Mouse (Mus musculus) CH12.LX (cell line): Measurements from ENCODE around the gene Fkbp9. TPM values are rescaled to one million over a fixed set of nuclear protein-coding genes. Genes with fewer than 3 reads are reported as not detected.

Experiments
- DNase-seq: peaks from one replicate; pipeline ENCODE4 v3.0.0-alpha.2; 2013; ENCODE audit errors: extremely low read depth
- H3K27ac ChIP-seq: 2 replicates; pipeline ENCODE4 v1.5.1; 2012; ENCODE audit warnings: low read depth, mild to moderate bottlenecking, control low read depth, moderate library complexity; ENCODE audit not compliant: insufficient read depth
- H3K27me3 ChIP-seq: replicated peaks from 2 replicates; pipeline ENCODE3; 2012; ENCODE audit warnings: inconsistent platforms
- H3K36me3 ChIP-seq, 2 experiments: replicated peaks in 1 of 2; 2 replicates each; pipeline versions ENCODE3 to v1.6.1; 2012; ENCODE audit warnings: inconsistent platforms in 1 of 2, low read length in 1 of 2, mild to moderate bottlenecking in 1 of 2, mixed read lengths in 1 of 2, moderate library complexity in 1 of 2; ENCODE audit not compliant: control insufficient read depth in 1 of 2, insufficient read depth in 1 of 2
- H3K4me1 ChIP-seq, 2 experiments: 2 replicates each; pipeline ENCODE4 v1.6.1; 2012; ENCODE audit warnings: inconsistent platforms in 1 of 2, moderate library complexity in 1 of 2; ENCODE audit not compliant: insufficient read depth in 2 of 2, control insufficient read depth in 1 of 2
- H3K4me2 ChIP-seq: 2 replicates; pipeline ENCODE4 v1.6.1; 2012; ENCODE audit warnings: low read depth, mild to moderate bottlenecking, control low read depth; ENCODE audit not compliant: poor library complexity, insufficient read depth, severe bottlenecking
- H3K4me3 ChIP-seq, 3 experiments: fragments of 150-350 bp in 1 of 3; sonication (generic) in 1 of 3; replicated peaks in 1 of 3; 2 replicates each; pipeline versions ENCODE3 to v1.5.1; 2011 to 2012; ENCODE audit warnings: low read depth in 2 of 3, low read length in 2 of 3, mild to moderate bottlenecking in 2 of 3, moderate library complexity in 2 of 3, control low read depth in 1 of 3, improper control_type of control experiment in 1 of 3, inconsistent platforms in 1 of 3, mixed read lengths in 1 of 3; ENCODE audit not compliant: poor library complexity in 1 of 3
- H3K79me2 ChIP-seq: replicated peaks from 2 replicates; pipeline ENCODE4 v1.6.1; 2012; ENCODE audit warnings: mild to moderate bottlenecking, moderate library complexity; ENCODE audit not compliant: control insufficient read depth, poor library complexity, insufficient read depth, severe bottlenecking; ENCODE audit errors: extremely low read depth
- H3K9ac ChIP-seq: 2 replicates; pipeline ENCODE4 v1.6.1; 2012; ENCODE audit warnings: low read depth, mild to moderate bottlenecking, control low read depth, moderate library complexity; ENCODE audit not compliant: insufficient read depth
- H3K9me3 ChIP-seq: replicated peaks from 2 replicates; pipeline ENCODE3; 2012; ENCODE audit warnings: low read length, inconsistent platforms, mixed read lengths
- CHD2 ChIP-seq: IDR thresholded peaks from 2 replicates; pipeline ENCODE4 v1.6.1; 2011; ENCODE audit warnings: low read length, improper control_type of control experiment
- E2F4 ChIP-seq: IDR thresholded peaks from 2 replicates; pipeline ENCODE4 v1.6.1; 2011; ENCODE audit warnings: low read depth, low read length, improper control_type of control experiment; ENCODE audit not compliant: insufficient replicate concordance
- GABPA ChIP-seq: IDR thresholded peaks from 2 replicates; pipeline ENCODE4 v1.6.1; 2012; ENCODE audit warnings: low read depth, low read length, improper control_type of control experiment, inconsistent platforms; ENCODE audit not compliant: insufficient replicate concordance
- HCFC1 ChIP-seq: IDR thresholded peaks from 2 replicates; pipeline ENCODE4 v1.6.1; 2012; ENCODE audit warnings: low read depth, mild to moderate bottlenecking, inconsistent platforms, low read length, improper control_type of control experiment
- IRF4 ChIP-seq: IDR thresholded peaks from 2 replicates; pipeline ENCODE4 v1.6.1; 2014; ENCODE audit warnings: low read depth, mild to moderate bottlenecking, inconsistent platforms, low read length, improper control_type of control experiment
- JUN ChIP-seq: IDR thresholded peaks from 2 replicates; pipeline ENCODE4 v1.6.1; 2011; ENCODE audit warnings: low read depth, mild to moderate bottlenecking, low read length, improper control_type of control experiment, moderate library complexity; ENCODE audit not compliant: insufficient read depth
- JUND ChIP-seq: conservative IDR thresholded peaks from 2 replicates; pipeline ENCODE4 v1.6.1; 2011; ENCODE audit warnings: low read depth, low read length, improper control_type of control experiment
- KAT2A ChIP-seq: IDR thresholded peaks from 2 replicates; pipeline ENCODE4 v1.6.1; 2012; ENCODE audit warnings: low read length, improper control_type of control experiment, inconsistent platforms; ENCODE audit not compliant: insufficient replicate concordance
- MAZ ChIP-seq: IDR thresholded peaks from 2 replicates; pipeline ENCODE4 v1.6.1; 2012; ENCODE audit warnings: low read depth, mild to moderate bottlenecking, inconsistent platforms, low read length, improper control_type of control experiment, moderate library complexity
- NRF1 ChIP-seq: IDR thresholded peaks from 2 replicates; pipeline ENCODE4 v1.6.1; 2014; ENCODE audit warnings: low read depth, mild to moderate bottlenecking, inconsistent platforms, low read length, improper control_type of control experiment, moderate library complexity
- PAX5 ChIP-seq: IDR thresholded peaks from 2 replicates; pipeline ENCODE4 v1.6.1; 2012; ENCODE audit warnings: low read length, inconsistent platforms, mixed read lengths
- POLR2A ChIP-seq: IDR thresholded peaks from 2 replicates; pipeline ENCODE4 v1.6.1; 2011; ENCODE audit warnings: low read depth, mild to moderate bottlenecking, improper control_type of control experiment, low read length
- RAD21 ChIP-seq: IDR thresholded peaks from 2 replicates; pipeline ENCODE4 v1.6.1; 2011; ENCODE audit warnings: low read depth, mild to moderate bottlenecking, low read length, improper control_type of control experiment, moderate library complexity
- SIN3A ChIP-seq: IDR thresholded peaks from 2 replicates; pipeline ENCODE4 v1.6.1; 2012; ENCODE audit warnings: low read length, improper control_type of control experiment, inconsistent platforms
- SMC3 ChIP-seq: IDR thresholded peaks from 2 replicates; pipeline ENCODE4 v1.6.1; 2011; ENCODE audit warnings: low read depth, low read length, improper control_type of control experiment
- USF1 ChIP-seq: IDR thresholded peaks from 2 replicates; pipeline ENCODE4 v1.6.1; 2014; ENCODE audit warnings: low read depth, mild to moderate bottlenecking, inconsistent platforms, low read length, improper control_type of control experiment
- USF2 ChIP-seq: conservative IDR thresholded peaks from 2 replicates; pipeline ENCODE4 v1.6.1; 2011; ENCODE audit warnings: low read depth, low read length, improper control_type of control experiment
- ZC3H11A ChIP-seq: IDR thresholded peaks from 2 replicates; pipeline ENCODE4 v1.6.1; 2012; ENCODE audit warnings: low read depth, mild to moderate bottlenecking, inconsistent platforms, low read length, improper control_type of control experiment
- ZKSCAN1 ChIP-seq: IDR thresholded peaks from 2 replicates; pipeline ENCODE4 v1.6.1; 2012; ENCODE audit warnings: low read depth, inconsistent platforms, low read length, improper control_type of control experiment, borderline replicate concordance
- dilution Hi-C: fragments of 300-500 bp; cut with MboI; formaldehyde crosslinking; loops from 2 replicates; pipeline ENCODE4 v1.14.3; 2020; ENCODE audit warnings: low sequenced_read_pairs; ENCODE audit not compliant: extremely low pct_unique_long_range_greater_than_20kb, extremely low pct_ligation_motif_present
- in situ Hi-C: fragments of 300-500 bp; cut with MboI; formaldehyde crosslinking; loops from 3 replicates; pipeline ENCODE4 v1.14.3; 2019; ENCODE audit warnings: low sequenced_read_pairs, low pct_ligation_motif_present, low pct_unique_long_range_greater_than_20kb, mixed read lengths
- polyA plus RNA-seq: library from polyadenylated mRNA; unstranded; fragments of >175 nt; gene quantifications from 2 replicates; pipeline ENCODE4 v1.2.1, GENCODE M21; 2012; ENCODE audit warnings: low read depth; ENCODE audit not compliant: insufficient read length
- total RNA-seq, 2 experiments: library from RNA; depleted of rRNA; stranded (reverse); fragments of 300-350 nt in 1 of 2; fragments of >200 nt in 1 of 2; gene quantifications; 2 replicates each; pipeline ENCODE4 v1.2.3; 2012 to 2014

The Fkbp9 gene
- total RNA-seq (2012; rRNA removed) (0.97 and 1.7 TPM in 2 replicates), total RNA-seq (2014; rRNA removed) (not detected in 2 replicates), polyA plus RNA-seq (0.07 and 0.08 TPM in 2 replicates)

DNA sequence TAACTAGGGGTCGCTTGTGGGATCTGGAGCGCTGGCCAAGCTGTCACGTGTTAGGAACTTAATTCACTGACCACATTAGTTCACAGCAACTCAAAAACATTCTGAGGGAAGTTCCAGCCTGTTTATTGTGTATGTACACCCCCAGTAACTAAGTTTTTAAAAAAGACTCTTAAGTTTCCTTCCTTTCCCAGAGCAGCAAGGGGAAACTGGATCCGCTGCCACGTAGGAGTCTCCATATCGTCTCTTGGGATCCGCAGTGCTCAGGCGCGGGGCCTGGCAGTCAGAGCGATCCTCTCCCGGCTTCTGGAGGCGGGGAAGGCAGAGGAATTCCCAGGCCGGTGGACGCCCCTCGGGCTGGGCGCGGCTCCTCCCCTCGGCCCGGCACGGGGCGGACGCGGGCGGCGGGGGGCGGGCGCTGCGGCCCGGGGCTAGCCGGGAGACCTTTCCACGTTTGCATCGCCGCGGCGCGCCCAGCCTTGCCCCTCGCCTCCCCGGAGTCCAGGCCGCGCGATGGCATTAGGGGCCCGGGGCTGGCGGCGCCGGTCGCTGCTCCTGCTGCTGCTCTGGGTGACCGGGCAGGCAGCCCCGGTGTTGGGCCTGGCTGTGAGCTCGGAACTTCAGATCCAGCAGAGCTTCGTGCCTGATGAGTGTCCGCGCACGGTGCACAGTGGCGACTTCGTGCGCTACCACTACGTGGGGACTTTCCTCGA is at the start of gene Fkbp9:
Fkbp9 (plus strand) TSS at position 363 of the 710 bp plus-strand sequence.
- H3K4me1 ChIP-seq: peaks cover 0 to 9% of the 10 kb centered on the region in 2 experiments; a peak in 2 of 4 replicates
- H3K9me3 ChIP-seq: no peaks in the 10 kb centered on the region
- H3K36me3 ChIP-seq: no peaks in the 10 kb centered on the region
- TF ChIP-seq NRF1 (no peak), RAD21 (no peak), POLR2A (no peak), USF1 (no peak), JUN (no peak), GABPA (no peak), SIN3A (no peak)
- TF ChIP-seq, all 38 proteins: peak for 0
- Histone ChIP-seq H3K4me3 (peak within 1 kb of the TSS in 1 of 3 experiments; percentile 8), H3K9ac (no peak within 1 kb of the TSS), H3K4me2 (peak within 1 kb of the TSS; percentile 44), H3K79me2 (no peaks in the 10 kb centered on the region), H3K27me3 (no peaks in the 10 kb centered on the region), H3K27ac (no peak within 1 kb of the TSS)
- DNase-seq: no peak
- dilution Hi-C loops (no loop called here), in situ Hi-C loops (loop anchor here (25.0 kb wide), 1 partner anchor 280 kb away; the partner anchor contains the start of gene Vmn1r10)

- Histone ChIP-seq H3K4me2 (no peak overlapping the region), H3K27ac (no peak overlapping the region), H3K27me3 (no peaks in the 10 kb centered on the region), H3K79me2 (peaks cover 60% of the 10 kb centered on the region), H3K4me1 (peaks cover 3 to 22% of the 10 kb centered on the region in 2 experiments; a peak in 3 of 4 replicates), H3K4me3 (no peak overlapping the region), H3K9ac (no peak overlapping the region), H3K36me3 (peaks cover 40 to 89% of the 10 kb centered on the region in 2 experiments), H3K9me3 (no peaks in the 10 kb centered on the region)
- DNase-seq: no peak
- dilution Hi-C loops (no loop called here), in situ Hi-C loops (no loop called here)
- TF ChIP-seq USF2: no peak
- TF ChIP-seq ZKSCAN1: no peak
- no peak for TF ChIP-seq RAD21
- no peak for TF ChIP-seq CHD2
- no peak for TF ChIP-seq IRF4
- no peak for TF ChIP-seq MAZ
- no peak for TF ChIP-seq SIN3A
- no peak for TF ChIP-seq SMC3
- TF ChIP-seq ZC3H11A: no peak
- no peak for TF ChIP-seq HCFC1
- TF ChIP-seq E2F4: no peak
- TF ChIP-seq JUND: no peak
- no peak for TF ChIP-seq PAX5
- no peak for TF ChIP-seq KAT2A
These were observed 48.1 kb upstream of the Fkbp9 start for GRCm38 (mm10) chr6:56783561-56784272.
